Mouse (Mus musculus) C2C12 (cell line): Measurements from ENCODE around the gene Kcne4.

Source experiments
- CTCF ChIP-seq: IDR thresholded peaks from one replicate; pipeline ENCODE4 v1.5.1; 2011; ENCODE audit not compliant: control insufficient read depth, insufficient read depth, insufficient read length
- USF1 ChIP-seq: IDR thresholded peaks from one replicate; pipeline ENCODE4 v1.6.1; 2011; ENCODE audit warnings: low read depth, mild to moderate bottlenecking, control low read depth, moderate library complexity

- TF ChIP-seq USF1 (no peak), CTCF (no peak)
Observed at GRCm38 (mm10) chr1:78864351-78864750, 47.8 kb downstream of the Kcne4 start.
